Mouse (Mus musculus): Measurements from ENCODE around the gene Elmo2.

- no peak for TF ChIP-seq CTCF (IDR thresholded peaks at IDR 0.05; ENCODE audit: low read depth, low read length)
- TF ChIP-seq POLR2A (IDR thresholded peaks at IDR 0.05; ENCODE audit: borderline replicate concordance, low read depth, low read length) = no peak
Measured at GRCm38 (mm10) chr2:165273589-165273988, 52.7 kb downstream of the Elmo2 start.
